7 mouse cellular contexts compared by ENCODE assay signal in genomic region chr16:64771431-64771818, GRCm38 (mm10). TPM values are rescaled to one million over a fixed set of nuclear protein-coding genes. Genes with fewer than 3 reads are reported as not detected.
A peak's percentile ranks its signal among the peaks of the same experiment; 100 is the strongest.
DNase-seq lines count a peak whose midpoint lies in the region; ATAC-seq and TF ChIP-seq lines count a peak whose summit lies in the region.

No protein-coding gene starts in this region.

- 77% methylated on average over 2 of the region's 2 CpGs for WGBS in limb, embryonic 13.5 days

- no peak for DNase-seq in testis, postnatal 10 days (ENCODE audit: low spot score)
- no peak for DNase-seq in urinary bladder, adult 2 months (ENCODE audit: low spot score)

- ATAC-seq in limb, embryonic 13.5 days (ENCODE audit: low FRiP score, low read depth) = no peak
- ATAC-seq in erythroid progenitor cell, adult 5-6 weeks (replicated peaks; ENCODE audit: low FRiP score, poor library complexity, severe bottlenecking) = no peak
- ATAC-seq in megakaryocyte-erythroid progenitor cell, adult 5-6 weeks (replicated peaks; ENCODE audit: low FRiP score, low TSS enrichment, poor library complexity, severe bottlenecking) = no peak

- H3K4me2 ChIP-seq in limb, embryonic 13.5 days (replicated peaks) = peak overlapping the region; percentile 68

- H3K9ac ChIP-seq in limb, embryonic 13.5 days = no peak overlapping the region

- peak overlapping the region; percentile 63; the same call in 1 of the 2 replicates for H3K4me3 ChIP-seq in testis, adult 2 months (ENCODE audit: control insufficient read depth, low read depth, low read length)
- H3K4me3 ChIP-seq in embryonic fibroblast, embryonic 13.5 days (ENCODE audit: insufficient read depth, low read length) = peak overlapping the region; percentile 98; the same call in 1 of the 2 replicates
- peak overlapping the region; percentile 85 for H3K4me3 ChIP-seq in limb, embryonic 13.5 days

- 0 out of 2 replicates have a peak overlapping the region, but pooled peaks have one; percentile 6 for H3K27ac ChIP-seq in testis, adult 2 months (ENCODE audit: control insufficient read depth, insufficient read depth, low read depth, low read length)
- H3K27ac ChIP-seq in embryonic fibroblast, embryonic 13.5 days (ENCODE audit: insufficient read depth, low read length) = no peak overlapping the region
- H3K27ac ChIP-seq in limb, embryonic 13.5 days = peak overlapping the region; percentile 87; the same call in 1 of the 2 replicates

- H3K36me3 ChIP-seq in testis, adult 2 months (ENCODE audit: control insufficient read depth, insufficient read depth, low read length) = no peaks in the 10 kb centered on the region
- peaks cover 9% of the 10 kb centered on the region for H3K36me3 ChIP-seq in limb, embryonic 13.5 days

- TF ChIP-seq CTCF in testis, adult 2 months (IDR thresholded peaks at IDR 0.05; ENCODE audit: control insufficient read depth, insufficient read depth, insufficient replicate concordance, low read depth, low read length) = no peak
- TF ChIP-seq CTCF in embryonic fibroblast, embryonic 13.5 days (IDR thresholded peaks at IDR 0.05; ENCODE audit: borderline replicate concordance, insufficient read depth, low read length) = no peak

- TF ChIP-seq POLR2A in testis, adult 2 months (IDR thresholded peaks at IDR 0.05; ENCODE audit: control insufficient read depth, low read depth, low read length) = no peak
- no peak for TF ChIP-seq POLR2A in embryonic fibroblast, embryonic 13.5 days (IDR thresholded peaks at IDR 0.05; ENCODE audit: low read depth, low read length)

- H3K9me3 ChIP-seq in limb, embryonic 13.5 days = no peaks in the 10 kb centered on the region

- H3K4me1 ChIP-seq in testis, adult 2 months (ENCODE audit: control insufficient read depth, insufficient read depth, low read length) = peaks cover 3% of the 10 kb centered on the region; the same call in 1 of the 2 replicates
- H3K4me1 ChIP-seq in embryonic fibroblast, embryonic 13.5 days (ENCODE audit: control insufficient read depth, insufficient read depth, low read length) = no peaks in the 10 kb centered on the region
- H3K4me1 ChIP-seq in limb, embryonic 13.5 days = peaks cover 11% of the 10 kb centered on the region

- no peaks in the 10 kb centered on the region for H3K27me3 ChIP-seq in testis, adult 2 months (ENCODE audit: control insufficient read depth, insufficient read depth, low read length)
- H3K27me3 ChIP-seq in limb, embryonic 13.5 days = no peaks in the 10 kb centered on the region

RNA-seq across cellular contexts. Expression of gene 4930453N24Rik, which starts 0.5 kb away (rescaled TPM):
- polyA plus RNA-seq in testis, adult 2 months (2012; rRNA removed) = 111 and 159 TPM in 2 replicates
- 42.1 and 49.1 TPM in 2 replicates for polyA plus RNA-seq in embryonic fibroblast, embryonic 13.5 days (2011; ENCODE audit: insufficient read length, low read depth, missing spikeins)
- polyA plus RNA-seq in limb, embryonic 13.5 days (2015; fragmentation: Nextera tagmentation; extraction: Ambion mirVana) = 25.9 and 27.1 TPM in 2 replicates
- polyA plus RNA-seq in urinary bladder, adult 2 months (2012; rRNA removed) = 20.6 and 21.3 TPM in 2 replicates
- total RNA-seq in erythroid progenitor cell, adult 5-6 weeks (2015; ENCODE audit: low replicate concordance) = 14.1 and 28.5 TPM in 2 replicates
- total RNA-seq in erythroid progenitor cell, adult 5-6 weeks (2017; ENCODE audit: low replicate concordance) = 17.5 and 21.8 TPM in 2 replicates
- 46.7 and 55.1 TPM in 2 replicates for total RNA-seq in megakaryocyte-erythroid progenitor cell, adult 5-6 weeks (2014; fragmentation: Nextera tagmentation)
- 34.0 and 37.4 TPM in 2 replicates for total RNA-seq in megakaryocyte-erythroid progenitor cell, adult 5-6 weeks (2017)
